Mouse (Mus musculus) cerebellum, postnatal 14 days (tissue): Measurements from ENCODE around the gene Thbs1.
A peak's percentile ranks its signal among the peaks of the same experiment; 100 is the strongest.

Source experiments
- DNase-seq, 2 experiments: peaks; one replicate each; pipeline ENCODE4 v3.0.0; 2021; ENCODE audit warnings: mixed read lengths in 2 of 2

Thbs1 gene

GRCm38 (mm10) chr2:118114671-118115070 is 3.0 kb downstream of the Thbs1 start:
- no peak for DNase-seq

DNA sequence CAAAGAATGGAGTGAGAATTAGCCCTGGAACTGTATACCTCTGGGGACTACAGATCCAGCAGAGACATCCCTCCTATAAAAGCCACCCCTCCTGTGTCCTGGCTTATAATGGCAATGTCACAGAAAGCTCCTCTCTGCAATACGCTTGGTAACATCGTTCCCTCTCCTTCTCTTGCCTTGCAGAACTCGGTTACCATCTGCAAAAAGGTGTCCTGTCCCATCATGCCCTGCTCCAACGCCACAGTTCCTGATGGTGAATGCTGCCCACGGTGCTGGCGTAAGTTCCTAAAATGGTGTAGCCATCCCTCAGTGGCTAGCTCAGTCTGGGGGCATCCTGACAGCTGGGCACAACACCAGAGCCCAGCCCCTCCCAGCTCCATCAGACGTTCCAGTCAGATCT is 4.0 kb downstream of the Thbs1 start:
- no peak for DNase-seq

DNA sequence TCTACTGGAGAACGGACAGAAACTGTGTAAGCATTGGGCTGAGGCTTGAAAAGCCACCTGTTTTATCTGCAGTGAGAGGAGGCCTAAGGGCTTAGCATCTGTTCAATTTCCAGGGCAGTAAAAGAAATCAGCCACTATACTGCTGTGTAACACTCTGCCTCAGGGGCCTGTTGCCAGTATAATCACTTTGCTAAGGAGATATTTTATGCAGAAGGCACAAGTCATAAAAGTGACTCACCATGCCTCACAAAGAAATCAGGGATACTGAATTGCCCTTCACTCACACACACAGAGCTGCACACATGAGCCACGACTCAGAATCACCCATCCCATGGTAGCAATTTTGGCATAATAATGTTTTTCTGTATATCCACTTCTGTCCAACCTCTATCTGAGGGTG is 4.5 kb downstream of the Thbs1 start:
- DNase-seq = no peak

DNA sequence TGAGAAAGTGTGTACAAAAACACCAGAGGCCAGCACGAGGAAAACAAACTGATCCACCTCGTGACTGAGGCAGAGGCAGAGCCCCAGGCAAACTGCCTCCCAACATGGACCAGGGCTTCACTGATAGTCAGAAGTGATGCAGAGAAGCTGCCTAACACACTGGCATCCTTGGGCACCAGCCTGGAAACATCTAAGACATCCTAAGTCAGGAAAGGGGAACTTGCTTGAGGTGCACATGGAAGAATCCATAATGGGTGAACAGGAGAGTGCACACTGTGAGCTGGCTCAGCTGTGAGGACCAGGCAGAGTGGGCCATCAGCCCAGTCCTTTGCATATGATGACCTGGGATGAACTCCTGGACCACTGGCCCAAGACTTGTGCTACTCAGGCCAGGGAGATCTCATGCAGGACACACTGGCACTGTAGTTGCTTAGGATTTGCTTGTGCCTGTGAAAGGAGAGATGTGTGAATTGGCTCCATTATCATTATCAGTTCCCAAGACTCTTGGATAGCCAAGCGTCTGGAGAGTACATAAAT is 5.1 kb downstream of the Thbs1 start:
- DNase-seq = peak; percentile 11 to 16

DNA sequence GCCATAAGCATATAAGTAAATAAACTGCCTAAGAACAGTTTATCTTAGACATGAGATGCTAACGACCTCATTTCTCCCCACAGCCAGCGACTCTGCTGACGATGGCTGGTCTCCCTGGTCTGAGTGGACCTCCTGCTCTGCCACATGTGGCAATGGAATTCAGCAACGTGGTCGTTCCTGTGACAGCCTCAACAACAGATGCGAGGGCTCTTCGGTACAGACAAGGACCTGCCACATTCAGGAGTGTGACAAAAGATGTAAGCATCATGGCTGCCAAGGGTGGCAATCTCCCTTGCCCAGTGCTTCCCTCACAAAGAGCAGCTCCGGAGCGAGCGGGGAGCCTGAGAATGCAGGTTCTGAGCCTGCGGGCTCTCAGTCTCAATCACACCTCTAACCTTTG is 5.7 kb downstream of the Thbs1 start:
- DNase-seq = no peak

GRCm38 (mm10) chr2:118118045-118118444 is 6.4 kb downstream of the Thbs1 start:
- DNase-seq = no peak

DNA sequence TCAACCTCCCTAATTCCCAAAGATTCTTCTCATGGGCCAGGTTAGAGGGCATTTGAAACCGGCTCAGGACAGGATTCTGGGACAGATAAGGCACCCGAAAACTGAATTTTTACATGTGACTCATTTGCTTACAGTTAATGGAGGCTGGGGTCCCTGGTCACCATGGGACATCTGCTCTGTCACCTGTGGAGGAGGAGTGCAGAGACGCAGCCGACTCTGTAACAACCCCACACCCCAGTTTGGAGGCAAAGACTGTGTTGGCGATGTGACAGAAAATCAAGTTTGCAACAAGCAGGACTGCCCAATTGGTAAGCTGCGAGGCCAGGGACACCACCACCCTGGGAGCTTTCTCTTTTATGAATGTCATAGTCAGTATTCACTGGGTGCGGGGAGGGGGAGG is 6.8 kb downstream of the Thbs1 start:
- DNase-seq = no peak

DNA sequence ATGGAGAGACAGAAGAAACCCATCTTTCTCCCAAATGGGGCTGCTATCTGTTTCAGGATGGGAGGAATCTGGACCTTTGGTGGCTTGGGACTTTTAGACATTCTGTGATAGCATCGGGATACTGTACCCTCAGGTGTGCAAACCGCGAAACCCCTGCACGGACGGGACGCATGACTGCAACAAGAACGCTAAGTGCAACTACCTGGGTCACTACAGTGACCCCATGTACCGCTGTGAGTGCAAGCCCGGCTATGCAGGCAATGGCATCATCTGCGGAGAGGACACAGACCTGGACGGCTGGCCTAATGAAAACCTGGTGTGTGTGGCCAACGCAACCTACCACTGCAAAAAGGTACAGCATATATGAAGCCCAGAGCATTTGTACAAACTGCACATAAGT is 8.0 kb downstream of the Thbs1 start:
- DNase-seq = no peak

- DNase-seq = no peak
Observed at GRCm38 (mm10) chr2:118120095-118120494, 8.4 kb downstream of the Thbs1 start.

DNA sequence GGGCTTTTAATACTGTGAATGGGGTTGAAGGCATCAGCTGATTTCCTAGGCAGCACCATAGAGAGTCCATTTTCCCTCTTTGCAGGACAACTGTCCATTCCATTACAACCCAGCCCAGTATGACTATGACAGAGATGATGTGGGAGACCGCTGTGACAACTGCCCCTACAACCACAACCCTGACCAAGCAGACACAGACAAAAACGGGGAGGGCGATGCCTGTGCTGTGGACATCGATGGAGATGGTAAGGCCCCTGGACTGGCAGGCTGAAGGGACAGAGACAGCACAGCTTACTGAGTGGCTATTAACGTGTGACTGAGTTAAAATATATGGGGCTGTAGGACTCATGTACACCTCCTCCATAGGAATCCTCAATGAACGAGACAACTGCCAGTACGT is 9.1 kb downstream of the Thbs1 start:
- DNase-seq = no peak

DNA sequence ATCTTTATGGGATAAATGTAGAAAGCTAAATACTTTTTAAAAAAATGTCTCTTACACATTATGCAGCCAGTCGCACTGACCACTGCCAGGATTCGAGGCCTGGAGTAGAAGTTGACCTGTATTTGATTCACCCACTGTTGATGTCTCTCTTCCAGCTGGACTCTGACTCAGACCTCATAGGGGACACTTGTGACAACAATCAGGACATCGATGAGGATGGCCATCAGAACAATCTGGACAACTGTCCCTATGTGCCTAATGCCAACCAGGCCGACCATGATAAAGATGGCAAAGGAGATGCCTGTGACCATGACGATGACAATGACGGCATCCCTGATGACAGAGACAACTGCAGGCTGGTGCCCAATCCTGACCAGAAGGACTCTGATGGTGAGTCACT is 10.6 kb downstream of the Thbs1 start:
- no peak for DNase-seq

GRCm38 (mm10) chr2:118123743-118124142 is 12.1 kb downstream of the Thbs1 start:
- DNase-seq = no peak

DNA sequence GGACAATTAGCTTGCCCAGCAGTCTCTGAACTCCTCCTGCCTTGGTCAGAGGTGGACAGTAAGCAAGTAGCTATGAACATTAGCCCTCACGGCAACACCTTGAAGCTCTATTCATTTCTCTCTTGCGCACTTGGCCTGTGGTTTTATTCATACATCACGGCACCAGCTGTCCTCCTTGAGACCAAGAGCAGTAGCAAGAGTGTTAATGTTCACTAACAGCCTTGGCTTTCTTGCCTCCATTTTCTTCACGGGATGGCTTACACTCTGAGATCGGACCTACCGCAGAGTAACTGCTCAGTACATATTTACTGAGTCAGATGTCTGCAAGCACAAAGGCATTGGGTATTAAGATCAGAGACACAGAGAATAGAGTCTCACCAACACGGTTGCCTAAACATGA is 12.8 kb downstream of the Thbs1 start:
- DNase-seq = no peak

- DNase-seq = no peak
Observed at GRCm38 (mm10) chr2:118125211-118125939, 13.7 kb downstream of the Thbs1 start.

- no peak for DNase-seq
Observed at GRCm38 (mm10) chr2:118125943-118126470, 14.3 kb downstream of the Thbs1 start.

DNA sequence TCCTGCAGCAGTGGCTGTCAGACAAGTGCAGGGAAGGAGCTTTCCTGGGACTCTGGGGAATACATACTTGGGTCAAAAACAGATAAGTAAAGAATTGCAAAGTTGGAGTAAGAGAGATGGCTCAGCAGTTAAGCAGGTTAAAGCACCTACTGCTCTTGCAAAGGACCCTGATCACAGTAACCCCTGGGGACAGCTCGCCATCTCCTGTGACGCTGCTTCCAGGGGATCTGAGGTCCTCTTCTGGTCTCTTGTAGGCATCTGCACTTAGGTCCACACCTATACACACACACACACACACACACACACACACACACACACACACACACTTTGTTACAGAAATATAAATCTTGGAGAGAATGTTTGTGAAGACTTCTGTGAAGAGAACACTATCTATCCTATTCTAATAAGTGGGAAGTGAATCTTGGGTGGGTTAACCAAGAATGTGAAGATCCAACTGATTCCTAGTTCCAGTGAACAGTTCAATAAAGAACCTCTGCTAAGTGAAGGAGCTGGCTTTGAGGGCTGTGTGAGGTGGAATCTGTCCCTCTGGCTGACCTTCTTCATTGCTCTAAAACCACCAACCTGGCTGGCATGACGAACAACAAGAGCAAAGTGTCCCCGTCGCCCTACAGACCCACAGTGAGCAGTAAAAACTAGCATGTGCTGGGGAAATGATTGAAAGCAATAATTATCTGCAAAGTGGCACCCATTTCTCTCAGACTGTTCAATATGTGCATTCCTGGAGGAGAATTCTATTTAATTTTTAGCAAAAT is 16.0 kb downstream of the Thbs1 start:
- DNase-seq = no peak

- no peak for DNase-seq
Observed at GRCm38 (mm10) chr2:118128313-118128712, 16.6 kb downstream of the Thbs1 start.

DNA sequence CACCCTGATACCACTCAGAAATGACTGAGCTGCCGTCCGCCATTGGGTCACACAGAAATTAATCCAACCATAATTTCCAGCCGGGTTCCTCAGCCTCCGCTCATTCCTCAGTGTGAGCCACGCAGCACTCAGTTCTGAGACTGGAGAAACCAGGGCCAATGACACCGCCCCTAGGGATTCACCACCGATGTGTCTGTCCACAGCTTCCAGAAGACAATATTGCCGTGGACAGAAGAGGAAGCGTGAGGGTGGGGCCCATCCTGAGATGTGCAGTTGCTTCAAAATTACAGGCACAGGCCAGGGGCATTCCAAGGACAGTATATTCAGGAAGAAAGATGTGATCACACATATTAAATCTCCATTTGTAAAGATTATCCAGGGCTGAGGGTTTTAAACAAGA is 25.4 kb downstream of the Thbs1 start:
- DNase-seq = no peak

GRCm38 (mm10) chr2:118137776-118138175 is 26.1 kb downstream of the Thbs1 start:
- no peak for DNase-seq

GRCm38 (mm10) chr2:118139261-118139660 is 27.6 kb downstream of the Thbs1 start:
- DNase-seq = no peak

GRCm38 (mm10) chr2:118141651-118142050 is 30.0 kb downstream of the Thbs1 start:
- DNase-seq = no peak

DNA sequence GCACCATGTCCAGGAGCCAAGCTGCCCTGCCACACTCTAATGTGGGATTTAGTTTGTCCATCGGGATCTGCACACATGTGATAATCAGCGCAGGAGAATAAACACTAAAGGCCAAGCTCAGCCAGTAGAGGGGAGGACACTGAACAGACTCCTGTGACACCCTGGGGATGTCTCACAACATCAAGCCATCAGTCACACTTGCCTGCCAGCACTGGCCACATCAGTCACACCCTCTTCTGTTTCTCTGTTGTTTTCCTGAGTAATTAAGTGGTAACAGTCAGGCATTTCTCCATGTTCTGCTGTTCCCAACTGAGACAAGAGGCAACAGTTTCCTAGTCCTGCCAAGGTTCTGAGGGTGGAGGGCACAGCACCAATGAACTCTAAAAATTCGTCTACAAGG is 36.1 kb downstream of the Thbs1 start:
- DNase-seq = peak in 1 of 2 experiments; percentile 6

DNA sequence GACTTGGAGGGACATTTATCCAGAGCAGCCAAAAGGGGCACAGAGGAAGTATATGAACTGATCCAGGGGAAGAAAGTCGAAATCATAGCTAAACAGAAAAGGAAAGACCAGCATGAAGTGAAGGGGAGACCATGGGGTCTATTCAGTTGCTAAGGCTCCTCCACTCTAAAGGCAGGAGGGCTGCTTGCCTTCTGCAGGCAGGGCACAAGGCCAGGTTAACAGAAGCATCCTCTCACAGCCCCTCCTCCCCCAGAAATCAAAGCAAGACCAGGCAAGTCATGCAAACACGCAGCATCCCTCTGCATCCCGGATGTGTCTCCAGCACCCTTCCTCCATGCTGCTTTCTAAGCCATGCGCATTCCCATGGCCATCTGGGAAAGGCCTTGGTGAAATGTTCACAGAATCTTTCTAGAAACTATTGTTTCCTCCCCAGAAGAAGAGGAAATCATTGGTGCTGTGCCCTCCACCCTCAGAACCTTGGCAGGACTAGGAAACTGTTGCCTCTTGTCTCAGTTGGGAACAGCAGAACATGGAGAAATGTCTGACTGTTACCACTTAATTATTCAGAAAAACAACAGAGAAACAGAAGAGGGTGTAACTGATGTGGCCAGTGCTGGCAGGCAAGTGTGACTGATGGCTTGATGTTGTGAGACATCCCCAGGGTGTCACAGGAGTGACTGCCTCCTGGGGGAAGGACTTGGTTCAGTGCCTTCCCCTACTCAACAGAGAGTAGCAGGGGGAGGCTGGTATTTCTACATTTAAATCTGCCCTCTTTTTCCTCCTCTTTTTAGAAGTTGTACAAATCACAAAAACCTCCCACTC is 36.9 kb downstream of the Thbs1 start:
- DNase-seq = peak; percentile 51 to 64
